Mouse (Mus musculus): Measurements from ENCODE around the gene Tanc2. TPM values are rescaled to one million over a fixed set of nuclear protein-coding genes. Genes with fewer than 3 reads are reported as not detected.

Gene Tanc2
- polyA plus RNA-seq, 1 experiment = 6.2 TPM

DNA sequence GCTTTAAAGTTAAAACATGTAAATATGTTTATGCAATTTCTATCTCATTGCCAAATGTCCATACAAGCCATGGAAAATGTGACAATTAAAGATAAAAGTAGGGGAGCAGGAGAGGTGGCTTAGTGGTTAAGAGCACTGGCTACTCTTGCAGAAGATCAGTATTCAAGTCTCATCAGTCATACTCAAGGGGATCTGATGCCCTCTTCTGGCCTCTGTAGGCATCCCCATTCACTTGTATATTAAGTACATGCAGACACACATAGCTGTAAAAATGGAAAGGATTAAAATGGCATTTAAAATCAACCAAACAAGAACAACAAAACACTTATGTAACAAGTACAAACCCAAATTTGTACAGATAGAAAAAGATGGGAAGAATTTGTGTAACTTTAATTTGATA, 54.2 kb downstream of the Tanc2 start:
- Histone ChIP-seq H3K27me3 (ENCODE audit: control insufficient read depth, insufficient read depth, low read length) (no peaks in the 10 kb centered on the region), H3K4me3 (ENCODE audit: control insufficient read depth, low read depth, low read length) (no peak overlapping the region), H3K36me3 (ENCODE audit: control insufficient read depth, insufficient read depth, low read length) (no peaks in the 10 kb centered on the region), H3K27ac (ENCODE audit: control insufficient read depth, insufficient read depth, low read depth, low read length) (no peak overlapping the region), H3K4me1 (ENCODE audit: control insufficient read depth, insufficient read depth, low read length) (no peaks in the 10 kb centered on the region)
- TF ChIP-seq POLR2A (IDR thresholded peaks at IDR 0.05; ENCODE audit: control insufficient read depth, low read depth, low read length) (no peak), CTCF (IDR thresholded peaks at IDR 0.05; ENCODE audit: control insufficient read depth, insufficient read depth, insufficient replicate concordance, low read depth, low read length) (no peak)

DNA sequence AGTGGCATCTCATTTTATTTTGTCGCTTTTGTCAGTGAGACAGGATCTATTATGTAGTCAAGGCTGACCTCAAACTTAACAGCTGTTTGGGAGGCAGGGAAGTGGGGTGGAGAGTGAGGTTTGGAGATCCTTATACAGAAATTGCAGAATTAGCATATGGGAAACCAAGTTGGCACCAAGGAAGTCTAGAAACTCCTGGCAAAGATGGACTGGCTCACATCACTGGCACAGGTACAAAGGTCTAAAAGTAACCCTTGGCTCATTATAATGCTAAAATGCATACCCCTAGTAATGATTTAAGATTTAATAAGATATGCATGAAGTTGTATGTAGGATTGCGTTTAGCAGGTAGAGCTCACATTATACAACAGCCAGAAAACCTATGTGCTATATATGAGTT, 58.2 kb downstream of the Tanc2 start:
- TF ChIP-seq CTCF (IDR thresholded peaks at IDR 0.05; ENCODE audit: control insufficient read depth, insufficient read depth, insufficient replicate concordance, low read depth, low read length) = no peak
- TF ChIP-seq POLR2A (IDR thresholded peaks at IDR 0.05; ENCODE audit: control insufficient read depth, low read depth, low read length) = no peak
- Histone ChIP-seq H3K27ac (ENCODE audit: control insufficient read depth, insufficient read depth, low read depth, low read length) (no peak overlapping the region), H3K4me3 (ENCODE audit: control insufficient read depth, low read depth, low read length) (no peak overlapping the region), H3K27me3 (ENCODE audit: control insufficient read depth, insufficient read depth, low read length) (no peaks in the 10 kb centered on the region), H3K36me3 (ENCODE audit: control insufficient read depth, insufficient read depth, low read length) (no peaks in the 10 kb centered on the region), H3K4me1 (ENCODE audit: control insufficient read depth, insufficient read depth, low read length) (no peaks in the 10 kb centered on the region)

DNA sequence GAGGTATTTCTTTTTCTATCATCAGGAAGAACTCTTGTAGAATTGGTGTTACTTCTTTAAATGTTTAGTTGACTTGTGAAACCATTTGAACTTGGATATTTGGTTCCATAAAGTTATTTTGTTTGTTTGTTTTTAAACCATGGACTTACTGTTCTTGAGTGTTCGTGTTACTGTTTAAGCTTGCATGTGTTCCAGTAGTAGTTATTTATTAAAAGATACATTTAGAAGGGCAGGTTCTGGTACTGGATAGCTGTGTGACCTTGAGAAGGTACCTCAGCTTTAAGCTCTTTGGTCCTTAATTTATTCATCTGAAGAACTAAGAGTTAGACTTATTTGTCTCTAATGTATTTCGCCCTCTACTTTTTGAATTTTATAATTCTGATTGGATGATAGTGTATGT, 64.8 kb downstream of the Tanc2 start:
- no peaks in the 10 kb centered on the region for H3K27me3 ChIP-seq (ENCODE audit: control insufficient read depth, insufficient read depth, low read length)
- no peaks in the 10 kb centered on the region for H3K4me1 ChIP-seq (ENCODE audit: control insufficient read depth, insufficient read depth, low read length)
- no peak overlapping the region for H3K4me3 ChIP-seq (ENCODE audit: control insufficient read depth, low read depth, low read length)
- TF ChIP-seq POLR2A (IDR thresholded peaks at IDR 0.05; ENCODE audit: control insufficient read depth, low read depth, low read length) = no peak
- no peak for TF ChIP-seq CTCF (IDR thresholded peaks at IDR 0.05; ENCODE audit: control insufficient read depth, insufficient read depth, insufficient replicate concordance, low read depth, low read length)
- no peaks in the 10 kb centered on the region for H3K36me3 ChIP-seq (ENCODE audit: control insufficient read depth, insufficient read depth, low read length)
- no peak overlapping the region for H3K27ac ChIP-seq (ENCODE audit: control insufficient read depth, insufficient read depth, low read depth, low read length)

DNA sequence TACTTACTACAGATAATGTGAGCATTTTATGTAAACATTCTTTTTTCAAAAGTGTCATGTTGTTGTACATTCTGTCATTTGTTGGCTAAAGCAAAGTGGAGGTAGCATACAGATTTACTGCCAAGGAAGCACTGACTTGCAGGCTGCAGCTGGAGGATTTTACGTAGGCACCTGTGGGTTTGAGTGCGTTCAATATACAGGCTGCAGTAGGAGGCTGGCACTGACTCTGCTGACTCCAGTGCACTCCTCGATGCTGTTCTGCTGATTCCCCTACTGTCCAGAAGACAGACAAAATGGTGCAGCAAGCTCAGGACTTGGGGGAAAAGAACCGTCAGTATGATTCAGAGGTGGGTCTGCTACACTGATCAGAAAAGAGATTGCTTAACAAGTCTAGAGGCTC, 65.5 kb downstream of the Tanc2 start:
- TF ChIP-seq POLR2A (IDR thresholded peaks at IDR 0.05; ENCODE audit: control insufficient read depth, low read depth, low read length) = no peak
- no peak for TF ChIP-seq CTCF (IDR thresholded peaks at IDR 0.05; ENCODE audit: control insufficient read depth, insufficient read depth, insufficient replicate concordance, low read depth, low read length)
- H3K36me3 ChIP-seq (ENCODE audit: control insufficient read depth, insufficient read depth, low read length) = no peaks in the 10 kb centered on the region

DNA sequence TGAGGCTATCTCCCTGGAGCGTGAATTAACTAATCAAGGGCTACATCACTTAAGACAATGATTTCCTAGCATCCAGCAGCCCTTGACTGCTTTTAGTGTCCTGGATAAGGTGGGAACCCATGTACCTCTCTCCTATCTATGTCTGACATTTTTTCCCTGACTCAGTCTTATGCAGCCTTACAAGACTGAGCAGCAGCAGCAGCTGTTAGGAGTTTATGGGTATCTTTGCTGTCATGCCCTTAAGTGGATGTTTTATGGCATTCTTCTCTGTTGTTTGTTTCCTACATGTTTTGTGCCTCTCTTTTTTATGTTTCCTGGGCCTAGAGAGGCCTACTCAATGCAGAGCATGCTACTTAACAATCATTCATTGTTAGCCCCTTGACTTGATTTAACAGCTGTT, 78.1 kb downstream of the Tanc2 start:
- Histone ChIP-seq H3K4me1 (ENCODE audit: control insufficient read depth, insufficient read depth, low read length) (no peaks in the 10 kb centered on the region), H3K36me3 (ENCODE audit: control insufficient read depth, insufficient read depth, low read length) (no peaks in the 10 kb centered on the region), H3K27ac (ENCODE audit: control insufficient read depth, insufficient read depth, low read depth, low read length) (no peak overlapping the region), H3K27me3 (ENCODE audit: control insufficient read depth, insufficient read depth, low read length) (no peaks in the 10 kb centered on the region), H3K4me3 (ENCODE audit: control insufficient read depth, low read depth, low read length) (no peak overlapping the region)
- no peak for TF ChIP-seq CTCF (IDR thresholded peaks at IDR 0.05; ENCODE audit: control insufficient read depth, insufficient read depth, insufficient replicate concordance, low read depth, low read length)
- TF ChIP-seq POLR2A (IDR thresholded peaks at IDR 0.05; ENCODE audit: control insufficient read depth, low read depth, low read length) = no peak

More for the DNA sequence above, 65.5 kb downstream of the Tanc2 start:
- no peaks in the 10 kb centered on the region for H3K4me1 ChIP-seq (ENCODE audit: control insufficient read depth, insufficient read depth, low read length)
- no peaks in the 10 kb centered on the region for H3K27me3 ChIP-seq (ENCODE audit: control insufficient read depth, insufficient read depth, low read length)
- no peak overlapping the region for H3K27ac ChIP-seq (ENCODE audit: control insufficient read depth, insufficient read depth, low read depth, low read length)
- no peak overlapping the region for H3K4me3 ChIP-seq (ENCODE audit: control insufficient read depth, low read depth, low read length)

DNA sequence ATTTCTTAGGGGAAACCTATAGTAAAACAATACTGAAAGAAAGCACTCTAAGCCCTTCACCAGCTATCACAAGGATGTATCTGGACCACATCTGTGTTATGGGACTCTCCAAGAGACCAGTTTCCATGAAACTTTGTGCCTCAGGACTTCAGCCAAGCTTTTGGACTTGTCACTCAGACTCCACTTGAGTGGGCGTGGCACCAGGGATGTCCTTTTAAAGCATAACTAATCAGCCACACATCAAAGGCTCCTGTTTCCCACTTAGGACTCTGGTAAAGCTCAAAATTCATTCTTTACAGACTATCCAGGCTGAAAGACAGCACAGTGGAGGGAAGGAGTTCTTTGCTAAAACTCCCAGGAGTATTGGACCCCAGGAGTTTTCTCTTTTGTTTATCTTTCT, 89.2 kb downstream of the Tanc2 start:
- Histone ChIP-seq H3K27me3 (ENCODE audit: control insufficient read depth, insufficient read depth, low read length) (no peaks in the 10 kb centered on the region), H3K27ac (ENCODE audit: control insufficient read depth, insufficient read depth, low read depth, low read length) (no peak overlapping the region), H3K4me1 (ENCODE audit: control insufficient read depth, insufficient read depth, low read length) (no peaks in the 10 kb centered on the region), H3K4me3 (ENCODE audit: control insufficient read depth, low read depth, low read length) (no peak overlapping the region), H3K36me3 (ENCODE audit: control insufficient read depth, insufficient read depth, low read length) (no peaks in the 10 kb centered on the region)
- TF ChIP-seq POLR2A (IDR thresholded peaks at IDR 0.05; ENCODE audit: control insufficient read depth, low read depth, low read length) (no peak), CTCF (IDR thresholded peaks at IDR 0.05; ENCODE audit: control insufficient read depth, insufficient read depth, insufficient replicate concordance, low read depth, low read length) (no peak)

DNA sequence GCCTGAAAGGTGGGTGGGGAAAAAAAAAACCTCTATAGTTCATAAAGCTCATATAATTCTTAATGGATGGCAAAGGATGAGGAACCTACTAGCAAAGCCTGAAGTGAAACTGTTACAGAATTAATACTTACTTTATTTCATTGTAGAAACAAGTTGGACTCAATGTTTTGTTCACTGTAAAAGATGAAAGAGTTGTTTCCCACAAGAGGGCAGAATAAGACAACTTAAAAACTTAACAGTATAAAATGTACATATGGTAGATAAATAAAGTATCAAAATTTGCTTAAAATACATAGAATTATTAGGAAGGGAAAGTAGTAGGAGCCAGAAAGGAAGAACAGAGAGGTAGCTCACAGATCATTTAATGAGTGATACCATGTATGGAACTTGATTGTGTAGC, 95.0 kb downstream of the Tanc2 start:
- H3K27me3 ChIP-seq (ENCODE audit: control insufficient read depth, insufficient read depth, low read length) = no peaks in the 10 kb centered on the region
- TF ChIP-seq POLR2A (IDR thresholded peaks at IDR 0.05; ENCODE audit: control insufficient read depth, low read depth, low read length) = no peak
- TF ChIP-seq CTCF (IDR thresholded peaks at IDR 0.05; ENCODE audit: control insufficient read depth, insufficient read depth, insufficient replicate concordance, low read depth, low read length) = no peak
- no peaks in the 10 kb centered on the region for H3K36me3 ChIP-seq (ENCODE audit: control insufficient read depth, insufficient read depth, low read length)
- no peak overlapping the region for H3K27ac ChIP-seq (ENCODE audit: control insufficient read depth, insufficient read depth, low read depth, low read length)
- no peaks in the 10 kb centered on the region for H3K4me1 ChIP-seq (ENCODE audit: control insufficient read depth, insufficient read depth, low read length)
- no peak overlapping the region for H3K4me3 ChIP-seq (ENCODE audit: control insufficient read depth, low read depth, low read length)

DNA sequence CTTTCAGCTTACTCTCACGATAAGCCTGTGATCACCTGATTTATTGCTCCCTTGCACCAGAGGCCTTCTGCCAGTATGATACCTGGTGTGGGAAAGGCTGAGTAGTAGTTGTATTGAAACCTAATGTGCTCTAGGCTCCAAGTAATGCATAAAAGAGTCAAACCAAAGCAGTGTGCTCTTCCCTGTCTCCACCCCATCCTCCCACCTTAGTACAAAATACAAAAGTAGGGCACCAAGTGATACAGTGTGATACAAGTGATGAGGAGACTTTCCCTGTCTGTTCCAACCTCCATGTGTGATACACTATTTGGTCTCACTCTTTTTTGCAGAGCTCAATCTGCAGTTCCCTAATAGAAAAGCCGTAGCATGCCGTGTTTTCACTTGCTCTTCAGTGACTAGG, 110.7 kb downstream of the Tanc2 start:
- no peak for TF ChIP-seq CTCF (IDR thresholded peaks at IDR 0.05; ENCODE audit: control insufficient read depth, insufficient read depth, insufficient replicate concordance, low read depth, low read length)
- no peak for TF ChIP-seq POLR2A (IDR thresholded peaks at IDR 0.05; ENCODE audit: control insufficient read depth, low read depth, low read length)
- H3K4me3 ChIP-seq (ENCODE audit: control insufficient read depth, low read depth, low read length) = no peak overlapping the region
- no peaks in the 10 kb centered on the region for H3K27me3 ChIP-seq (ENCODE audit: control insufficient read depth, insufficient read depth, low read length)
- H3K4me1 ChIP-seq (ENCODE audit: control insufficient read depth, insufficient read depth, low read length) = no peaks in the 10 kb centered on the region
- H3K27ac ChIP-seq (ENCODE audit: control insufficient read depth, insufficient read depth, low read depth, low read length) = no peak overlapping the region
- H3K36me3 ChIP-seq (ENCODE audit: control insufficient read depth, insufficient read depth, low read length) = no peaks in the 10 kb centered on the region
